Mouse (Mus musculus): Measurements from ENCODE around the gene 4933428G20Rik. TPM values are rescaled to one million over a fixed set of nuclear protein-coding genes. Genes with fewer than 3 reads are reported as not detected.

Gene 4933428G20Rik
- polyA plus RNA-seq, 1 experiment from 2014 or later = 1.3 TPM

- H3K27me3 ChIP-seq = peaks cover 11% of the 10 kb centered on the region; the same call in 1 of the 2 replicates
- no peak for ATAC-seq (ENCODE audit: low FRiP score, low read depth)
- 86% methylated on average over 3 of the region's 3 CpGs for WGBS
- H3K9me3 ChIP-seq = no peaks in the 10 kb centered on the region
- no peak overlapping the region for H3K27ac ChIP-seq (replicated peaks)
- no peak overlapping the region for H3K4me3 ChIP-seq
- peaks cover 40% of the 10 kb centered on the region for H3K36me3 ChIP-seq
- H3K9ac ChIP-seq = no peak overlapping the region
- no peak overlapping the region for H3K4me2 ChIP-seq
- H3K4me1 ChIP-seq (replicated peaks) = no peaks in the 10 kb centered on the region
Measured at GRCm38 (mm10) chr11:97492836-97493235, 7.3 kb downstream of the 4933428G20Rik start.

- H3K27ac ChIP-seq (replicated peaks) = no peak overlapping the region
- WGBS = 79% methylated on average over 10 of the region's 10 CpGs
- no peak overlapping the region for H3K9ac ChIP-seq
- H3K4me1 ChIP-seq (replicated peaks) = no peaks in the 10 kb centered on the region
- peaks cover 46% of the 10 kb centered on the region for H3K36me3 ChIP-seq
- 0 out of 2 replicates have a peak, but pooled peaks cover 1% of the 10 kb centered on the region for H3K27me3 ChIP-seq
- no peaks in the 10 kb centered on the region for H3K9me3 ChIP-seq
- no peak overlapping the region for H3K4me3 ChIP-seq
- ATAC-seq (ENCODE audit: low FRiP score, low read depth) = 0 out of 2 replicates have a peak, but pooled peaks have one; percentile 33
- H3K4me2 ChIP-seq = no peak overlapping the region
Measured at GRCm38 (mm10) chr11:97491640-97492039, 8.5 kb downstream of the 4933428G20Rik start.

- Histone ChIP-seq H3K9ac (no peak overlapping the region), H3K4me3 (no peak overlapping the region), H3K27me3 (no peaks in the 10 kb centered on the region), H3K27ac (replicated peaks) (no peak overlapping the region), H3K4me2 (no peak overlapping the region), H3K36me3 (peaks cover 51% of the 10 kb centered on the region), H3K4me1 (replicated peaks) (no peaks in the 10 kb centered on the region), H3K9me3 (no peaks in the 10 kb centered on the region)
- WGBS = 26% methylated on average over 16 of the region's 16 CpGs
- ATAC-seq (ENCODE audit: low FRiP score, low read depth) = peak; percentile 67
Measured at GRCm38 (mm10) chr11:97489589-97490324, 10.4 kb downstream of the 4933428G20Rik start.

GRCm38 (mm10) chr11:97487656-97488055 is 12.5 kb downstream of the 4933428G20Rik start:
- no peak for ATAC-seq (ENCODE audit: low FRiP score, low read depth)
- Histone ChIP-seq H3K9ac (no peak overlapping the region), H3K4me2 (no peak overlapping the region), H3K9me3 (no peaks in the 10 kb centered on the region), H3K27ac (replicated peaks) (no peak overlapping the region), H3K4me3 (no peak overlapping the region), H3K27me3 (no peaks in the 10 kb centered on the region), H3K36me3 (peaks cover 40% of the 10 kb centered on the region), H3K4me1 (replicated peaks) (no peaks in the 10 kb centered on the region)
- 76% methylated on average over 3 of the region's 3 CpGs for WGBS

- Histone ChIP-seq H3K9me3 (no peaks in the 10 kb centered on the region), H3K4me2 (no peak overlapping the region), H3K4me1 (replicated peaks) (no peaks in the 10 kb centered on the region), H3K27me3 (no peaks in the 10 kb centered on the region), H3K27ac (replicated peaks) (no peak overlapping the region), H3K4me3 (no peak overlapping the region), H3K36me3 (peaks cover 38% of the 10 kb centered on the region), H3K9ac (no peak overlapping the region)
- ATAC-seq (ENCODE audit: low FRiP score, low read depth) = no peak
- 82% methylated on average over 8 of the region's 8 CpGs for WGBS
Measured at GRCm38 (mm10) chr11:97485661-97486060, 14.5 kb downstream of the 4933428G20Rik start.

- no peak overlapping the region for H3K4me2 ChIP-seq
- no peak for ATAC-seq (ENCODE audit: low FRiP score, low read depth)
- H3K27me3 ChIP-seq = no peaks in the 10 kb centered on the region
- H3K4me3 ChIP-seq = no peak overlapping the region
- H3K27ac ChIP-seq (replicated peaks) = no peak overlapping the region
- no peaks in the 10 kb centered on the region for H3K4me1 ChIP-seq (replicated peaks)
- H3K36me3 ChIP-seq = peaks cover 66% of the 10 kb centered on the region
- 64% methylated on average over 8 of the region's 8 CpGs for WGBS
- H3K9ac ChIP-seq = no peak overlapping the region
- H3K9me3 ChIP-seq = no peaks in the 10 kb centered on the region
Measured at GRCm38 (mm10) chr11:97479824-97480223, 20.3 kb downstream of the 4933428G20Rik start.

GRCm38 (mm10) chr11:97479085-97479484 is 21.1 kb downstream of the 4933428G20Rik start:
- no peak overlapping the region for H3K9ac ChIP-seq
- peaks cover 63% of the 10 kb centered on the region for H3K36me3 ChIP-seq
- no peak overlapping the region for H3K4me3 ChIP-seq
- no peak for ATAC-seq (ENCODE audit: low FRiP score, low read depth)
- H3K27me3 ChIP-seq = no peaks in the 10 kb centered on the region
- no peaks in the 10 kb centered on the region for H3K9me3 ChIP-seq
- no peaks in the 10 kb centered on the region for H3K4me1 ChIP-seq (replicated peaks)
- H3K27ac ChIP-seq (replicated peaks) = no peak overlapping the region
- no peak overlapping the region for H3K4me2 ChIP-seq
- 90% methylated on average over 10 of the region's 10 CpGs for WGBS

- H3K27ac ChIP-seq (replicated peaks) = no peak overlapping the region
- no peak overlapping the region for H3K4me2 ChIP-seq
- no peaks in the 10 kb centered on the region for H3K4me1 ChIP-seq (replicated peaks)
- peaks cover 67% of the 10 kb centered on the region for H3K36me3 ChIP-seq
- no peak overlapping the region for H3K9ac ChIP-seq
- 88% methylated on average over 6 of the region's 6 CpGs for WGBS
- no peaks in the 10 kb centered on the region for H3K9me3 ChIP-seq
- ATAC-seq (ENCODE audit: low FRiP score, low read depth) = no peak
- no peak overlapping the region for H3K4me3 ChIP-seq
- H3K27me3 ChIP-seq = no peaks in the 10 kb centered on the region
Measured at GRCm38 (mm10) chr11:97478345-97478744, 21.8 kb downstream of the 4933428G20Rik start.

GRCm38 (mm10) chr11:97477431-97477830 is 22.7 kb downstream of the 4933428G20Rik start:
- no peak overlapping the region for H3K4me2 ChIP-seq

GRCm38 (mm10) chr11:97476334-97477095 is 23.6 kb downstream of the 4933428G20Rik start:
- H3K27me3 ChIP-seq = no peaks in the 10 kb centered on the region
- H3K4me2 ChIP-seq = no peak overlapping the region
- H3K4me3 ChIP-seq = no peak overlapping the region
- WGBS = 57% methylated on average over 8 of the region's 8 CpGs
- H3K27ac ChIP-seq (replicated peaks) = no peak overlapping the region
- no peaks in the 10 kb centered on the region for H3K4me1 ChIP-seq (replicated peaks)
- H3K36me3 ChIP-seq = peaks cover 66% of the 10 kb centered on the region
- ATAC-seq (ENCODE audit: low FRiP score, low read depth) = peak; percentile 69
- no peak overlapping the region for H3K9ac ChIP-seq
- H3K9me3 ChIP-seq = no peaks in the 10 kb centered on the region

More at GRCm38 (mm10) chr11:97477431-97477830, 22.7 kb downstream of the 4933428G20Rik start:
- H3K36me3 ChIP-seq = peaks cover 68% of the 10 kb centered on the region
- no peaks in the 10 kb centered on the region for H3K9me3 ChIP-seq
- WGBS = 60% methylated on average over 7 of the region's 7 CpGs
- H3K4me1 ChIP-seq (replicated peaks) = no peaks in the 10 kb centered on the region
- no peak for ATAC-seq (ENCODE audit: low FRiP score, low read depth)
- no peak overlapping the region for H3K27ac ChIP-seq (replicated peaks)
- H3K9ac ChIP-seq = no peak overlapping the region
- H3K27me3 ChIP-seq = no peaks in the 10 kb centered on the region
- no peak overlapping the region for H3K4me3 ChIP-seq

GRCm38 (mm10) chr11:97471276-97471675 is 28.9 kb downstream of the 4933428G20Rik start:
- Histone ChIP-seq H3K9ac (no peak overlapping the region), H3K4me2 (no peak overlapping the region), H3K27me3 (no peaks in the 10 kb centered on the region), H3K9me3 (no peaks in the 10 kb centered on the region), H3K27ac (replicated peaks) (no peak overlapping the region), H3K36me3 (peaks cover 57% of the 10 kb centered on the region), H3K4me3 (no peak overlapping the region), H3K4me1 (replicated peaks) (no peaks in the 10 kb centered on the region)
- WGBS = 82% methylated on average over 6 of the region's 6 CpGs
- no peak for ATAC-seq (ENCODE audit: low FRiP score, low read depth)

GRCm38 (mm10) chr11:97469828-97470227 is 30.3 kb downstream of the 4933428G20Rik start:
- Histone ChIP-seq H3K9ac (no peak overlapping the region), H3K9me3 (no peaks in the 10 kb centered on the region), H3K36me3 (peaks cover 53% of the 10 kb centered on the region), H3K4me2 (no peak overlapping the region), H3K27ac (replicated peaks) (no peak overlapping the region), H3K4me3 (no peak overlapping the region), H3K27me3 (no peaks in the 10 kb centered on the region), H3K4me1 (replicated peaks) (no peaks in the 10 kb centered on the region)
- 85% methylated on average over 7 of the region's 7 CpGs for WGBS
- ATAC-seq (ENCODE audit: low FRiP score, low read depth) = 0 out of 2 replicates have a peak, but pooled peaks have one; percentile 44
